Mouse (Mus musculus): ENCODE results near the gene Lhx2. TPM values are rescaled to one million over a fixed set of nuclear protein-coding genes. Genes with fewer than 3 reads are reported as not detected.

Lhx2 gene
- polyA plus RNA-seq, 1 experiment from 2014 or later = 175 TPM

Other genes with a start within 250 kb of the Lhx2 start
- gene Dennd1a, start 51.9 kb upstream of the Lhx2 start, polyA plus RNA-seq (2014; fragmentation: Nextera tagmentation; extraction: Ambion mirVana) = 14.9 and 17.7 TPM in 2 replicates
- gene Nek6, start 172.4 kb downstream of the Lhx2 start, polyA plus RNA-seq (2014; fragmentation: Nextera tagmentation; extraction: Ambion mirVana) = 138 and 150 TPM in 2 replicates